Mouse (Mus musculus) splenic B cell, adult 2 months (primary cell): ENCODE data around the gene Igtp.
"Not testable (repeated sequence)": the region's sequence is repeated elsewhere in the genome, so short reads cannot be mapped to it uniquely, and the experiment has no call there.

Experiments used
- DNase-seq: peaks from one replicate; pipeline ENCODE4 v3.0.0-alpha.2; 2011; ENCODE audit warnings: low read depth, low spot score
- H3K27me3 ChIP-seq: 2 replicates; pipeline ENCODE4 v1.6.1; 2012; ENCODE audit warnings: mild to moderate bottlenecking, low read length, moderate library complexity, mixed read lengths; ENCODE audit not compliant: control insufficient read depth, poor library complexity, insufficient read depth, severe bottlenecking
- H3K36me3 ChIP-seq: 2 replicates; pipeline ENCODE4 v1.6.1; 2012; ENCODE audit warnings: mild to moderate bottlenecking, low read length, moderate library complexity, mixed read lengths; ENCODE audit not compliant: control insufficient read depth, poor library complexity, insufficient read depth, severe bottlenecking

Gene Igtp

GRCm38 (mm10) chr11:58193860-58194520 is 5.4 kb upstream of the Igtp start:
- no peaks in the 10 kb centered on the region for H3K27me3 ChIP-seq
- 0 out of 2 replicates have a peak, but pooled peaks cover 1% of the 10 kb centered on the region for H3K36me3 ChIP-seq
- DNase-seq = no peak

DNA sequence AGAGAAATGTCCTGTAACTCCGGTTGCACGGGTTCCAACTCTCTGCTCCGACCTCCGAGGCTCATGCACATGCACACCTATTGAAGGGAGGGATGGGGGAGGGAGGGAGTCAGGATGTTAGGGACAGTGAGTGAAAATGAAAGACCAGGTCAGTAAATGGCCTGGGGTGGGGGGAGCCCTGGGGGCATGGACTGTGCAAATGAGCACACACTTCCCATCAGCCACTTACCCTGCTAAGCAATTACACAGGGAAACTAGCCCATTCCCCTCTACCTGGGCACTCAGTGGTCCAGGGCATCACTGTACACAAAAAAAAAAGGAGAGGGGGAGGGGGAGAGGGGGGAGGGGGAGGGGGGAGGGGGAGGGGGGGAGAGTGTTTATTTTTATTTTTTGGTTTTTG is 693 bp upstream of the Igtp start:
- Histone ChIP-seq H3K27me3 (no peaks in the 10 kb centered on the region), H3K36me3 (peaks cover 1% of the 10 kb centered on the region; the same call in 1 of the 2 replicates)
- DNase-seq = no peak

GRCm38 (mm10) chr11:58200226-58200625 is 870 bp downstream of the Igtp start:
- no peak for DNase-seq
- H3K27me3 ChIP-seq = no peaks in the 10 kb centered on the region
- H3K36me3 ChIP-seq = peaks cover 3% of the 10 kb centered on the region

- DNase-seq = no peak
- Histone ChIP-seq H3K27me3 (no peaks in the 10 kb centered on the region), H3K36me3 (peaks cover 9% of the 10 kb centered on the region)
These were observed 1.7 kb downstream of the Igtp start for GRCm38 (mm10) chr11:58201052-58201451.

- DNase-seq = no peak
- 0 out of 2 replicates have a peak, but pooled peaks cover 7% of the 10 kb centered on the region for H3K36me3 ChIP-seq
- no peaks in the 10 kb centered on the region for H3K27me3 ChIP-seq
These were observed 11.0 kb downstream of the Igtp start for GRCm38 (mm10) chr11:58210321-58210886.

DNA sequence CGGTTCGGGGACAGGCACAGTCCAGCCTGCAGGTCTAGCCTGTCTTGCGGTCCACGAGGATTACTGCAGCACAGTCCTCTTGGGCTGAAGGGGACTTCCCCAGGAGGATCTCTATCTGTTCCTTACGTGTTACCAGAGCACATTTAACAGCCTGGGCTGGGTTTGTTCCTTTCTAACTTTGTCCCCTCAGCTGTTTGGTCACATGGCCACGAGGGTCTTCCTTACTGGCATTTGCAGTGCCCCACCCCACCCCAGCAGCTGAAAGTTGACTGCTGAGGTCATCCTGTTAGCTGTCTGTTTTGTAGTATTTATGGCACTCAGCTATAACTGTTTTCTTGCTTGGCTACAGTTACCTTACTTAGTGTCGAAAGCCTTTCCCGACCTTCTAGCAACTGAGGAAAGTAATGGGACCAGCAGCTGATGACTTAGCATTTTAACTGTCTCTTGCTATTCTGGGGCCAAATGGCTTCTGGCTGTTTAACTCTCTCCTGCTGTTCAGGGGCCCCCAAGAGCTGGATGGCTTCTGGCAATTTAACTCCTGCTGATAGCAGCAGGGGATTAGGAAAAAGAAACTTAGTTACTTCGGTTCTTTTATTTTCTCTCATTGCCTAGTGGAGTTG is 11.8 kb downstream of the Igtp start:
- H3K36me3 ChIP-seq = 0 out of 2 replicates have a peak, but pooled peaks cover under 1% of the 10 kb centered on the region
- H3K27me3 ChIP-seq = no peaks in the 10 kb centered on the region
- DNase-seq = no peak

- Histone ChIP-seq H3K27me3 (no peaks in the 10 kb centered on the region), H3K36me3 (no peaks in the 10 kb centered on the region)
- no peak for DNase-seq
These were observed 12.3 kb downstream of the Igtp start for GRCm38 (mm10) chr11:58211682-58212067.

GRCm38 (mm10) chr11:58213673-58214342 is 14.5 kb downstream of the Igtp start:
- no peak for DNase-seq
- Histone ChIP-seq H3K27me3 (no peaks in the 10 kb centered on the region), H3K36me3 (0 out of 2 replicates have a peak, but pooled peaks cover under 1% of the 10 kb centered on the region)

- peak; percentile 90 for DNase-seq
- Histone ChIP-seq H3K27me3 (no peaks in the 10 kb centered on the region), H3K36me3 (0 out of 2 replicates have a peak, but pooled peaks cover 1% of the 10 kb centered on the region)
These were observed 15.2 kb downstream of the Igtp start for GRCm38 (mm10) chr11:58214391-58215048.

DNA sequence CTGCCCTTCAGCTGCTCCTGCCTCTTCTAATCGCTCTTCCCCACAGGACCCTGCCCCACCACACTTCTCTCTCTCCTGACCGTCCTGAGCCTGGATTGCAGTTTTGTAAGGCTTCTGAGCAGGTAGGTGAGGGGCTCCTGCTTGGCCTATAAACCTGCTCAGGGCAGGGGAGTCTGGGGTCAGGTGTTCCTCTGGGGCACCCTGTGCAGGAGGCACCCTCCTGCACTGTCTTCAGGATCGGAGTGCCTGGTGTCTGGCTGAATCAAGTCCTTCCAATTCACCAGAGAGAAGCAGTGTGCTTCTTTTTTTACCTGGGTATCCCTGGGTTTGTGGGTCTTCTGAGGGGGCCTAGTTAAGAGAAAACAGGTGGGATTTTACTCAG is 15.7 kb downstream of the Igtp start:
- not testable (repeated sequence) for DNase-seq, H3K27me3 ChIP-seq, H3K36me3 ChIP-seq

DNA sequence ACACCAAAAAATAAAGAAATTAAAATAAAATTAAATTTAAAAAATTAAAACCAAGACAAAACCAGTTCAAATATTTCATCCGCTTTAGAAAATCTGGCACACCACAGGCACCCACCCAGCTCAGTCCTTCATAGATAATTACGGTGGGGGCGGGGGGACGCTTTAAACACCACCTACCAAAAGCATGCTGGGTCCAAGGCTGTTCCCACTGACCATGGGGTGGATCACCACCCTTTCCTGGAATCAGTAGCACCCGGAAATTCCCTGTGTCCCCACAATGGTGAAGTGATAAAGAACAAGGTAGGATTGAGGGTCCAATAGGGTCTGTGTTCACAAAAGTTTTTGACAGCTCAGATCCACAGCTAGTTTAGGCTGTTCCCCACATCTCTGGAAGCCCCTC is 16.5 kb downstream of the Igtp start:
- Histone ChIP-seq H3K36me3 (0 out of 2 replicates have a peak, but pooled peaks cover 4% of the 10 kb centered on the region), H3K27me3 (no peaks in the 10 kb centered on the region)
- DNase-seq = no peak

- Histone ChIP-seq H3K27me3 (no peaks in the 10 kb centered on the region), H3K36me3 (0 out of 2 replicates have a peak, but pooled peaks cover 4% of the 10 kb centered on the region)
- no peak for DNase-seq
These were observed 17.5 kb downstream of the Igtp start for GRCm38 (mm10) chr11:58216823-58217222.

DNA sequence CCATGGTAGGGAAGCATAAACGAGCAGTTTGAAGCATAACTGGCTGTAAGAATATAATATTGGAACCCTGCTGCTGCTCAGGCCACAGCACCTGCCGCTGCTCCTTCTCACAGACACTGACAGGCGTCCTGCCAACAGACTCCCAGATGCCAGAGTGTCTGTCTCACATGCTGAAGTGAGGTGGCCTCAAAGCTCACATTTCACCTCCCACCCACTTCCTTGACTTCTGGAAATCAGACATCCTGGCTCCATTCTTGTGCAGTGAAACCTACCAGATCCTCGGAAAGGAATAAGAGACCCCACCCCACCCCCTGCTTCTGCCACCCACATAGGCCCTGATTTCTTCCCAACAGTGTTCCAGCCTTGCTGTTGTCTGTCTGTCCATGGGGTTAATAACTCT is 24.4 kb downstream of the Igtp start:
- DNase-seq = no peak
- Histone ChIP-seq H3K27me3 (no peaks in the 10 kb centered on the region), H3K36me3 (peaks cover 4% of the 10 kb centered on the region; the same call in 1 of the 2 replicates)

DNA sequence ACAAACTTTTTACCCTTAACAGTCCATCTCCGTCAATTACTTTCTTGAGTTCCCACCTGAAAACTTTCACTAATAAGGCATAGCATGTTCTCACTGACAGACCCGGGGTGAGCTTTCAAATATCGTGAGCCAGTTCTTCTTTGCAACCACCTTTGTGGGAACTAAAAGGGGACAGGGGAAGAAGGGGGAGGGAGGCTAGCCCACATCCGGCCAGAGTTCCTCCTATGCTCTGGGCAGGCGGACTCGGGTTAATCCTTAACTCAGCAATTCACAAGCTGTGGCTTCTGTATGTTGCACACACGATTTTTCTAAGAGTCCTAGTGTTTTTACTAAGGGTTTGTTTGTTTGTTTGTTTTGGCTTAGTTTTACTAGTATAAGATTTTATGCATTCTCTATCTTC is 25.0 kb downstream of the Igtp start:
- DNase-seq = peak; percentile 70
- Histone ChIP-seq H3K36me3 (peaks cover 3% of the 10 kb centered on the region; the same call in 1 of the 2 replicates), H3K27me3 (no peaks in the 10 kb centered on the region)
